Mouse (Mus musculus): Measurements from ENCODE around the gene Ccnjl.

Gene Ccnjl

DNA sequence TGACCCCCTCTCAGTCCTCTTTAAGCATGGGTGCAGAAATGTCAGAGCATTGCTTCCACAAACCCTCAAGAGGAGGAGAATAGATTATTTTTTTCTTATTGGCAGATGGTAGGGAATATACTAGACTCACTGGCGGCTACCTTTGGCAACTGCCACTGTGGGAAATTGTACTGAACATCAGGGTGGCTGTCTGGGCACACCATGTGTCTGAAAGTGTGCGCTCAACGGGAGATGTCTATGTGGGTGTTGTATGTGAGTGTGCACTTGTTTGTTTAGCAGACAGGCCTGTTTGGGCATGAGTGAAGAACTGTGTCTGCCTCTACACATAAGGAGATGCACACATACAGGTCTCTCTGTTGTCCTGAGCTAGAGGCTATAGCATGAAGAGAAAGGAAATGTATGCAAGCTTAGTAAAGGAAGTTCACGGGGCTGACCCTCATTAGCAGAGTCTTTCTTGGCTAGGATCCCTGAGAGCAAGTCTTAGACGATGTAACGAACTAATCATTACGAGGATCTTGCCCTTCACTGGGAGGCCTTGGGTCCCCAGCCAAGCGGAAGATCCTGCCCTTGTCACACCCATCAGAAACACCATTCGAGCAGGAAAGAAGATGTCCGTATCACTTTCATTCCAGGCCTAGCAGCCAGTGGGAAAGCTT, 81.5 kb downstream of the Ccnjl start:
- Histone ChIP-seq H3K36me3 (ENCODE audit: insufficient read depth, low read length) (no peaks in the 10 kb centered on the region), H3K9me3 (ENCODE audit: low read length) (no peaks in the 10 kb centered on the region), H3K4me3 (replicated peaks; ENCODE audit: low read length) (no peak overlapping the region), H3K4me1 (replicated peaks; ENCODE audit: low read depth, low read length) (peaks cover 40% of the 10 kb centered on the region), H3K27me3 (ENCODE audit: insufficient read depth, low read length) (no peaks in the 10 kb centered on the region)
- TF ChIP-seq POU5F1 (IDR thresholded peaks at IDR 0.05; ENCODE audit: borderline replicate concordance, low read length): no peak
- no peak for TF ChIP-seq CTCF (conservative IDR thresholded peaks at IDR 0.05; ENCODE audit: low read length)
- TF ChIP-seq NANOG (IDR thresholded peaks at IDR 0.05; ENCODE audit: borderline replicate concordance, low read length): no peak

DNA sequence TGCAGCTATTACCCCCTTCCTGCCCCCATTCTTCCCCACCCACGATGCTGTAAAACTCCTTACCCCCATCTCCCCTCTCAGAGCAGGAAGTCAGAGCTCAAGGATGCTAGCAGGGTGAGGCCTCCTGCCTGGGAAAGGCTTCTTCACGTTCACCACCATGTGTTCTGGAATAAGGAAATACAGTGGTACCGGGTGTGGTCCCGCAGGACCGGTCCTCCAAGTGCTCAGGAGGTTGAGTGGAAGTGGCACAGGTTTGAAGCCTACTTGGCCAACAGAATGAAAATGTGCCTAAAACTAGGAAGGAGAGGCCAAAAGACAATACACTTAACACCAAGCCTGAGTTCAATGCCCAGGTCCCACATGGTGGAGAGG, 82.1 kb downstream of the Ccnjl start:
- Histone ChIP-seq H3K4me1 (replicated peaks; ENCODE audit: low read depth, low read length) (peaks cover 40% of the 10 kb centered on the region), H3K36me3 (ENCODE audit: insufficient read depth, low read length) (no peaks in the 10 kb centered on the region), H3K9me3 (ENCODE audit: low read length) (no peaks in the 10 kb centered on the region), H3K4me3 (replicated peaks; ENCODE audit: low read length) (no peak overlapping the region), H3K27me3 (ENCODE audit: insufficient read depth, low read length) (no peaks in the 10 kb centered on the region)
- TF ChIP-seq NANOG (IDR thresholded peaks at IDR 0.05; ENCODE audit: borderline replicate concordance, low read length) (no peak), CTCF (conservative IDR thresholded peaks at IDR 0.05; ENCODE audit: low read length) (no peak), POU5F1 (IDR thresholded peaks at IDR 0.05; ENCODE audit: borderline replicate concordance, low read length) (no peak)

DNA sequence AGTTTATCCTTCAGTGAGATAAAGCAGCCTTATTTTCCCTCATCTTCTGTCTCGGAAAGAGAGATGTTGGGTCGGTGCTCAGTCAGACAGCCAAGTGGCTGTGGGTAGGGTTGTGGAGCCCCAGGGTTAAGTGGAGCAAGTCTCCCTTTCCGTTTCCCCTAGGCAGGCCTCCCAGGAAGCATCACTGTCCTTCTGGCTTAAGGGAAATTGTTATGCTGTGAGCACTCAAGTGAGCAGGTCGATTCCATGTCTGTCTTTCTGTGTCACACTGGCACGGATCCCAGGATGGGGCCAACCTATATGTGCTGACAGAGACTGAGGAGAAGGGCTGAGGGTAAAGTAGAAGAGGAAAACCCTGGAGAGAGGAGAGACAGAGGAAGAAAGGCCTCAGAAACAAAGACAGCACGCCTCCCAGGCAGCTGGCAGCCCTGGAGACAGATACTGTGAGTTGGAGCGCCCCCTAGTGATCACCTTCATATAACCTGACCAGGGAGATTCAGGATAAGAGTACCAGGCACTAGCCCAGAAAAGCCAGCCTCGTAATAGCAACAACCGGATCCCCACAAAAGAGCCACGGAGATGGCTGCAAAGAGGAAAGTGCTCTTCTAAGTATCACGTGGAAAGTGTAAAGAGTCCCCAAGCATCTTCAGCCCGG, 84.4 kb downstream of the Ccnjl start:
- Histone ChIP-seq H3K4me3 (replicated peaks; ENCODE audit: low read length) (no peak overlapping the region), H3K9me3 (ENCODE audit: low read length) (peaks cover 6% of the 10 kb centered on the region; the same call in 1 of the 2 replicates), H3K4me1 (replicated peaks; ENCODE audit: low read depth, low read length) (peaks cover 53% of the 10 kb centered on the region), H3K36me3 (ENCODE audit: insufficient read depth, low read length) (no peaks in the 10 kb centered on the region), H3K27me3 (ENCODE audit: insufficient read depth, low read length) (no peaks in the 10 kb centered on the region)
- no peak for TF ChIP-seq NANOG (IDR thresholded peaks at IDR 0.05; ENCODE audit: borderline replicate concordance, low read length)
- peak; percentile 68 for TF ChIP-seq CTCF (conservative IDR thresholded peaks at IDR 0.05; ENCODE audit: low read length)
- TF ChIP-seq POU5F1 (IDR thresholded peaks at IDR 0.05; ENCODE audit: borderline replicate concordance, low read length): no peak

DNA sequence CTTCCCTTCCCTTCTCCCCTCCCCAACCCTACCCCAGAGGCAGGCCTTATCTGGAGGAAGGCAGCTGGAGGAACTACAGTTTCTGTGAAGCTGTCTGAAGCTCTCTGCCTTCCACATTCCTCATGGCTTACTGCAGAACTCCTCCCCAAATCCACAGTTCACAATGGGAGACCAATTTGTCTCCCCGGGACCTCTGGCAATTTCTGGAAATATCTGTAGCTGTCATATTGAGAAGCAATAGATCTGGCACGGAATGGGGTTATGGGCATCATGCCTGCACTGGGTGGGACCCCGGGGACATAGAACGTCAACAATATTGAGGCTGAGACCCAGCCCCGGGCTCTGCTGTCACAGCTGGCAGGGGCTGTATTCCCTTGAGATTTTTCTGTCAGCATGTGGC, 89.3 kb downstream of the Ccnjl start:
- TF ChIP-seq POU5F1 (IDR thresholded peaks at IDR 0.05; ENCODE audit: borderline replicate concordance, low read length): no peak
- no peak for TF ChIP-seq NANOG (IDR thresholded peaks at IDR 0.05; ENCODE audit: borderline replicate concordance, low read length)
- TF ChIP-seq CTCF (conservative IDR thresholded peaks at IDR 0.05; ENCODE audit: low read length): no peak
- Histone ChIP-seq H3K4me3 (replicated peaks; ENCODE audit: low read length) (0 out of 2 replicates have a peak overlapping the region, but pooled peaks have one; percentile 23), H3K9me3 (ENCODE audit: low read length) (peaks cover 6% of the 10 kb centered on the region; the same call in 1 of the 2 replicates), H3K27me3 (ENCODE audit: insufficient read depth, low read length) (no peaks in the 10 kb centered on the region), H3K36me3 (ENCODE audit: insufficient read depth, low read length) (no peaks in the 10 kb centered on the region), H3K4me1 (replicated peaks; ENCODE audit: low read depth, low read length) (peaks cover 73% of the 10 kb centered on the region)

DNA sequence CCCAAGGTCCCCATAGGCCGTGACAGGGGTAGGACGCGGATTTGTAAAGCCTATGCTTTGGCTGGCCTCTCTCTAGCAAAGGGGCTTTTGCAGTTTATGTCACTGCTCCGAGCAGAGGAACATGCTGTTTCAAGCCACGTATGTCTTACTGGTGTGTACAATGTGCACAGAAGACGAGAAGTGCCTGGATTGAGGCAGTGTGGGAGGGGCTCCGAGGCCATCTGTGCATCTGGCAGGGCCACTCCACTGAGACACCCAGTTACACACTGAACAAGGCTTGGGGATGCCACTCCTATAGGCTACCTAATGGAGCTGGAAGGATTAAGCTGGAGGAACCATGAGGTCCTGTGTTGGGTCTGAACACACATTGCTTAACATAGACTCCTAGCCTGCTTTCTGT, 89.8 kb downstream of the Ccnjl start:
- Histone ChIP-seq H3K27me3 (ENCODE audit: insufficient read depth, low read length) (no peaks in the 10 kb centered on the region), H3K36me3 (ENCODE audit: insufficient read depth, low read length) (no peaks in the 10 kb centered on the region), H3K4me3 (replicated peaks; ENCODE audit: low read length) (no peak overlapping the region), H3K9me3 (ENCODE audit: low read length) (peaks cover 6% of the 10 kb centered on the region; the same call in 1 of the 2 replicates), H3K4me1 (replicated peaks; ENCODE audit: low read depth, low read length) (peaks cover 74% of the 10 kb centered on the region)
- TF ChIP-seq POU5F1 (IDR thresholded peaks at IDR 0.05; ENCODE audit: borderline replicate concordance, low read length): no peak
- TF ChIP-seq NANOG (IDR thresholded peaks at IDR 0.05; ENCODE audit: borderline replicate concordance, low read length): no peak
- TF ChIP-seq CTCF (conservative IDR thresholded peaks at IDR 0.05; ENCODE audit: low read length): no peak

DNA sequence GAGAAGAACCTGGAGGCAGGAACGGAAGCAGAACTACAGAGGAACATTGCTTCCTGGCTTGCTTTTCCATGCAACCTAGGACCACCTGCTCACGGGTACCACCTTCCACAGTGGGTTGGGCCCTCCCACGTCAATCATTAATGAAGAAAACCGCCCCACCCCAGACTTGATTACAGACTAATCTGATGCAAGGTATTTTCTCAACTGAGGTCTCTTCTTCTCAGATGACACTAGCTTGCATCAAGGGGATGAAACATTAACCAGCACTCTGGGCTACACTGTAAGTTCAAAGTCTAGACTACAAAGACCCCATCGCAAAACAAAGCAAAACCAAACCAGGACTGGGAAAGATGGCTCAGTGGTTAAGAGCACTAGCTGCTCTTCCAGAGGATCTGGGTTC, 93.2 kb downstream of the Ccnjl start:
- no peaks in the 10 kb centered on the region for H3K36me3 ChIP-seq (ENCODE audit: insufficient read depth, low read length)
- 0 out of 2 replicates have a peak overlapping the region, but pooled peaks have one; percentile 3 for H3K4me3 ChIP-seq (replicated peaks; ENCODE audit: low read length)
- H3K27me3 ChIP-seq (ENCODE audit: insufficient read depth, low read length): no peaks in the 10 kb centered on the region
- no peak for TF ChIP-seq NANOG (IDR thresholded peaks at IDR 0.05; ENCODE audit: borderline replicate concordance, low read length)
- no peak for TF ChIP-seq POU5F1 (IDR thresholded peaks at IDR 0.05; ENCODE audit: borderline replicate concordance, low read length)
- TF ChIP-seq CTCF (conservative IDR thresholded peaks at IDR 0.05; ENCODE audit: low read length): no peak
- H3K4me1 ChIP-seq (replicated peaks; ENCODE audit: low read depth, low read length): peaks cover 90% of the 10 kb centered on the region
- no peaks in the 10 kb centered on the region for H3K9me3 ChIP-seq (ENCODE audit: low read length)

DNA sequence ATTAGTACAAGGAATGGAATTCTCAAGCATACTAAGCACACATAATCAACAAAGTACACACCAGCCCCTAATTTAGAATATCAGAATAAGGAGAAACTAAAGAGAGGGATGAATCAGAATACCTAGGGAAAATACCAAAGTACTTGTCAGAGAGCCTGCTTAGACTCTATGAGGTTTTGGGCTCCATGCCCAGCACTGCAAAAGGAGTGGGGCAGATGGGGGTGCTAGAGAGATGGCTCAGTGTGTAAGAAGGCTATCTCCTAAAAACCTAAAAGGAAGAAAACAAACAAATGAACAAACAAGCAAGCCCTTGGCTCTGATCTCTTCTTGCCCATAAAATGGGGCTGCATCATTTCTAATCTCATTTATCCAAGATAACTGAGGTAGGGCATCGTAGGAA, 95.8 kb downstream of the Ccnjl start:
- TF ChIP-seq NANOG (IDR thresholded peaks at IDR 0.05; ENCODE audit: borderline replicate concordance, low read length): no peak
- TF ChIP-seq CTCF (conservative IDR thresholded peaks at IDR 0.05; ENCODE audit: low read length): no peak
- TF ChIP-seq POU5F1 (IDR thresholded peaks at IDR 0.05; ENCODE audit: borderline replicate concordance, low read length): no peak
- H3K36me3 ChIP-seq (ENCODE audit: insufficient read depth, low read length): no peaks in the 10 kb centered on the region

DNA sequence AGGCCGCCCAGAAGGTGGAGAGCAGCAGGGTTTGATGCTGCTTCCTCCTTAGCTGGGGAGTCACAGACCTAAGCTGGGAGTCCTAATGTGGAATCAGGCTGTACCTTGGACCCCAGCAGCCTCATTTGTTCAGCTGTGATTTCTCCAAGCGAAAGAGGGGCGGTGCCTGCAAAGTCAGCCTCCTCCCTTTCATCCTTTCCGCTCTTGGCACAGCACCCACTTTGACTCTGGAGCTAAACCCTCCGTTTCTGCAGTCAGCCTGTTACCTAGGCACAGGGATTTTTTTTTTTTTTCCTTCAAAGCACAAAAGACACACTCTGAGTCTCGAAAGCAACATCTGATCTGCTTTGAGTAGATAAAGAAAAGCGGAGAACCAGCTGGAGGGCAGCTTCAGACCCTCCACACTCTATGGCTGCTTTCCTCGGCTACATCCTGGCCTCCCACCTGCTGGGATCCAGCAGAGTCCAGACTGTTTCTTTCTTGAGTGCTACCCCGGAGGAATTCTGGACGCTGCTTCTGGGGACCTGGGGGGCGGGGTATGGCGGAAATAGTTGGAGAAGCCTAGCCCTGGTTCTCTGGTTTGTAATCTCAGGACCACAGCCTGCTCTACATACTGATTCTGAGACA, 97.8 kb downstream of the Ccnjl start:
- no peaks in the 10 kb centered on the region for H3K9me3 ChIP-seq (ENCODE audit: low read length)
- H3K36me3 ChIP-seq (ENCODE audit: insufficient read depth, low read length): no peaks in the 10 kb centered on the region
- peaks cover 64% of the 10 kb centered on the region for H3K4me1 ChIP-seq (replicated peaks; ENCODE audit: low read depth, low read length)
- no peak for TF ChIP-seq POU5F1 (IDR thresholded peaks at IDR 0.05; ENCODE audit: borderline replicate concordance, low read length)
- TF ChIP-seq NANOG (IDR thresholded peaks at IDR 0.05; ENCODE audit: borderline replicate concordance, low read length): no peak
- TF ChIP-seq CTCF (conservative IDR thresholded peaks at IDR 0.05; ENCODE audit: low read length): no peak
- H3K4me3 ChIP-seq (replicated peaks; ENCODE audit: low read length): peak overlapping the region; percentile 66
- H3K27me3 ChIP-seq (ENCODE audit: insufficient read depth, low read length): no peaks in the 10 kb centered on the region

More for the DNA sequence above, 95.8 kb downstream of the Ccnjl start:
- Histone ChIP-seq H3K9me3 (ENCODE audit: low read length) (no peaks in the 10 kb centered on the region), H3K27me3 (ENCODE audit: insufficient read depth, low read length) (no peaks in the 10 kb centered on the region), H3K4me3 (replicated peaks; ENCODE audit: low read length) (no peak overlapping the region), H3K4me1 (replicated peaks; ENCODE audit: low read depth, low read length) (peaks cover 81% of the 10 kb centered on the region)
